Mouse (Mus musculus): ENCODE measurements around the gene Dnajb3. TPM values are rescaled to one million over a fixed set of nuclear protein-coding genes. Genes with fewer than 3 reads are reported as not detected.
"Not testable (repeated sequence)": the region's sequence is repeated elsewhere in the genome, so short reads cannot be mapped to it uniquely, and the experiment has no call there.

The Dnajb3 gene
- total RNA-seq, 2 experiments from 2014 or later, result 0.33 TPM; not detected in 1

GRCm38 (mm10) chr1:88217576-88217975 is 12.0 kb upstream of the Dnajb3 start:
- intact Hi-C loops (cut with DNase I), result no loop called here

GRCm38 (mm10) chr1:88217144-88217543 is 11.6 kb upstream of the Dnajb3 start:
- intact Hi-C loops (cut with DNase I), result no loop called here

More at GRCm38 (mm10) chr1:88217576-88217975, 12.0 kb upstream of the Dnajb3 start:
- no peak for DNase-seq

GRCm38 (mm10) chr1:88216551-88216950 is 11.0 kb upstream of the Dnajb3 start:
- DNase-seq, result no peak
- intact Hi-C loops (cut with DNase I), result no loop called here

More at GRCm38 (mm10) chr1:88217144-88217543, 11.6 kb upstream of the Dnajb3 start:
- DNase-seq, result no peak

GRCm38 (mm10) chr1:88215466-88216380 is 10.1 kb upstream of the Dnajb3 start:
- no peak for DNase-seq
- intact Hi-C loops (cut with DNase I), result no loop called here

GRCm38 (mm10) chr1:88214462-88214952 is 8.9 kb upstream of the Dnajb3 start:
- DNase-seq, result no peak
- intact Hi-C loops (cut with DNase I), result no loop called here

GRCm38 (mm10) chr1:88213766-88214461 is 8.3 kb upstream of the Dnajb3 start:
- no peak for DNase-seq

GRCm38 (mm10) chr1:88213061-88213460 is 7.5 kb upstream of the Dnajb3 start:
- intact Hi-C loops (cut with DNase I), result no loop called here

More at GRCm38 (mm10) chr1:88213766-88214461, 8.3 kb upstream of the Dnajb3 start:
- intact Hi-C loops (cut with DNase I), result no loop called here

GRCm38 (mm10) chr1:88212341-88213045 is 6.9 kb upstream of the Dnajb3 start:
- intact Hi-C loops (cut with DNase I), result no loop called here
- DNase-seq, result no peak

More at GRCm38 (mm10) chr1:88213061-88213460, 7.5 kb upstream of the Dnajb3 start:
- no peak for DNase-seq

GRCm38 (mm10) chr1:88211812-88212211 is 6.2 kb upstream of the Dnajb3 start, which contains the start of gene Ugt1a1:
TSS of gene Ugt1a1 (plus strand) at chr1:88211959.
- intact Hi-C loops (cut with DNase I), result no loop called here

GRCm38 (mm10) chr1:88206843-88207479 is 1.4 kb upstream of the Dnajb3 start:
- DNase-seq, result no peak
- intact Hi-C loops (cut with DNase I), result no loop called here

More at GRCm38 (mm10) chr1:88211812-88212211, 6.2 kb upstream of the Dnajb3 start, which contains the start of gene Ugt1a1:
- no peak for DNase-seq

GRCm38 (mm10) chr1:88200456-88200855 is 5.1 kb downstream of the Dnajb3 start, which contains the start of gene Ugt1a2:
TSS of gene Ugt1a2 (plus strand) at chr1:88200601.
- intact Hi-C loops (cut with DNase I), result no loop called here

GRCm38 (mm10) chr1:88199996-88200395 is 5.6 kb downstream of the Dnajb3 start:
- no peak for DNase-seq
- intact Hi-C loops (cut with DNase I), result no loop called here

More at GRCm38 (mm10) chr1:88200456-88200855, 5.1 kb downstream of the Dnajb3 start, which contains the start of gene Ugt1a2:
- no peak for DNase-seq

GRCm38 (mm10) chr1:88197443-88197842 is 8.1 kb downstream of the Dnajb3 start:
- no peak for DNase-seq
- intact Hi-C loops (cut with DNase I), result no loop called here

- DNase-seq, result no peak
- intact Hi-C loops (cut with DNase I), result no loop called here
Observed at GRCm38 (mm10) chr1:88195687-88196086, 9.9 kb downstream of the Dnajb3 start.

GRCm38 (mm10) chr1:88192136-88192535 is 13.4 kb downstream of the Dnajb3 start:
- intact Hi-C loops (cut with DNase I), result no loop called here
- DNase-seq, result no peak

GRCm38 (mm10) chr1:88186325-88186935 is 19.2 kb downstream of the Dnajb3 start:
- DNase-seq, result no peak
- intact Hi-C loops (cut with DNase I), result no loop called here

- DNase-seq, result no peak
- intact Hi-C loops (cut with DNase I), result no loop called here
Observed at GRCm38 (mm10) chr1:88179657-88180056, 25.9 kb downstream of the Dnajb3 start.

GRCm38 (mm10) chr1:88172190-88172589 is 33.4 kb downstream of the Dnajb3 start:
- DNase-seq; intact Hi-C loops (cut with DNase I): not testable (repeated sequence)

- intact Hi-C loops (cut with DNase I), result no loop called here
- DNase-seq, result no peak
Observed at GRCm38 (mm10) chr1:88165711-88166110, 39.9 kb downstream of the Dnajb3 start, which contains the start of gene Ugt1a5. TSS of gene Ugt1a5 (plus strand) at chr1:88166012.
